In the genomic region with DNA sequence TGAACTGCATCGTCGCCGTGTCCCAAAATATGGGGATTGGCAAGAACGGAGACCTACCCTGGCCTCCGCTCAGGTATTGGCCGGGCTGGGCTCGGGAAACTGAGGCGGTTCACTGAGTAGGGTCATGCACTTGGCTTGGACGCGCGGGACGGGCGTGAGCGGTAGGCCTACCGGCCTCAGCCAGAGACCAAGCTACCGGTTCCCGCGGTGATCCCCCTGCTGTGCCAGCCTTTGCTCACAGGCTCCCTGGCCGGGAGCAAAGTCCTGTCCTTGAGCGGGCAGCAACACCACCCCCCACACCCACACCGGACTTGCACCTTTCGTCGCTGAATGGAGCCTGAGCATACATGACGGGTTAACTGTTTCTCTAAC, we compare ENCODE assay signal across 8 mouse cellular contexts. TPM values are rescaled to one million over a fixed set of nuclear protein-coding genes. Genes with fewer than 3 reads are reported as not detected.
A peak's percentile ranks its signal among the peaks of the same experiment; 100 is the strongest.
DNase-seq lines count a peak whose midpoint lies in the region; ATAC-seq lines count a peak whose summit lies in the region.

No protein-coding gene starts in this region.

- peak overlapping the region; percentile 89 for H3K4me2 ChIP-seq in heart, embryonic 14.5 days (ENCODE audit: low read length)
- H3K4me2 ChIP-seq in embryonic facial prominence, embryonic 15.5 days (replicated peaks), result peak overlapping the region; percentile 90

- H3K36me3 ChIP-seq in heart, embryonic 14.5 days (ENCODE audit: control insufficient read depth, insufficient read depth, low read length), result peaks cover 25% of the 10 kb centered on the region
- peaks cover 5% of the 10 kb centered on the region; the same call in 1 of the 2 replicates for H3K36me3 ChIP-seq in embryonic facial prominence, embryonic 15.5 days

- peak overlapping the region; percentile 63 to 76 for H3K4me3 ChIP-seq in heart, embryonic 14.5 days (ENCODE audit: control insufficient read depth in 1 of 2, insufficient read depth in 1 of 2, low read depth in 1 of 2, low read length in 2 of 2)
- H3K4me3 ChIP-seq in embryonic facial prominence, embryonic 15.5 days (replicated peaks), result peak overlapping the region; percentile 84

- intact Hi-C loops in heart, postnatal 25 days (cut with DNase I), result loop anchor here (5.0 kb wide), 1 partner anchor 387 kb away; no protein-coding TSS in a partner anchor

- no peak for DNase-seq in heart, postnatal 25 days (ENCODE audit: low spot score)
- peak; percentile 65 for DNase-seq in kidney, adult 18-20 months
- no peak for DNase-seq in gastrocnemius, adult 18-20 months (ENCODE audit: low spot score)
- no peak for DNase-seq in Muller cell, postnatal 12 days (ENCODE audit: inconsistent ontology term)
- DNase-seq in spleen, adult 12 weeks (ENCODE audit: low spot score), result no peak

- ATAC-seq in heart, embryonic 14.5 days (ENCODE audit: insufficient number of reproducible peaks, insufficient read depth, low FRiP score, low read depth), result peak; percentile 4; the same call in 1 of the 2 replicates
- ATAC-seq in embryonic facial prominence, embryonic 15.5 days (ENCODE audit: insufficient number of reproducible peaks, low FRiP score, low TSS enrichment, low read depth), result peak; percentile 13
- ATAC-seq in megakaryocyte progenitor cell, adult 5-6 weeks (replicated peaks; ENCODE audit: poor library complexity), result peak; percentile 29; the same call in 1 of the 2 replicates

- no peaks in the 10 kb centered on the region for H3K9me3 ChIP-seq in heart, embryonic 14.5 days (ENCODE audit: control insufficient read depth, low read length)
- H3K9me3 ChIP-seq in embryonic facial prominence, embryonic 15.5 days (replicated peaks), result no peaks in the 10 kb centered on the region

- 0% methylated on average over 24 of the region's 24 CpGs for WGBS in heart, embryonic 14.5 days
- WGBS in embryonic facial prominence, embryonic 15.5 days, result 2% methylated on average over 24 of the region's 24 CpGs

- H3K4me1 ChIP-seq in heart, embryonic 14.5 days (ENCODE audit: control insufficient read depth in 2 of 2, insufficient read depth in 2 of 2, low read length in 2 of 2), result peaks cover 3 to 14% of the 10 kb centered on the region in 2 experiments
- H3K4me1 ChIP-seq in embryonic facial prominence, embryonic 15.5 days, result peaks cover 23% of the 10 kb centered on the region

- no peaks in the 10 kb centered on the region for H3K27me3 ChIP-seq in heart, embryonic 14.5 days (ENCODE audit: control insufficient read depth, insufficient read depth, low read length)
- H3K27me3 ChIP-seq in embryonic facial prominence, embryonic 15.5 days, result no peaks in the 10 kb centered on the region

- peak overlapping the region; percentile 76 for H3K9ac ChIP-seq in heart, embryonic 14.5 days (ENCODE audit: low read length)
- peak overlapping the region; percentile 35 for H3K9ac ChIP-seq in embryonic facial prominence, embryonic 15.5 days

- H3K27ac ChIP-seq in heart, embryonic 14.5 days (replicated peaks in 1 of 2; ENCODE audit: control insufficient read depth in 1 of 2, insufficient read depth in 1 of 2, low read depth in 2 of 2, low read length in 2 of 2), result peak overlapping the region; percentile 44 to 49; a peak in 2 of 4 replicates
- H3K27ac ChIP-seq in embryonic facial prominence, embryonic 15.5 days (replicated peaks), result 0 out of 2 replicates have a peak overlapping the region, but pooled peaks have one; percentile 35

RNA-seq across cellular contexts. Expression of a gene that starts 0.5 kb away (rescaled TPM):
- 17.0 and 17.1 TPM in 2 replicates for polyA plus RNA-seq in heart, embryonic 14.5 days (2014; fragmentation: Nextera tagmentation; extraction: Ambion mirVana)
- 10 to 100 TPM in 1 of 2 experiments, 1 to 10 TPM in 1; 8.0 to 10.3 TPM for total RNA-seq in heart, postnatal 25 days (2021)
- 22.5 and 24.2 TPM in 2 replicates for polyA plus RNA-seq in embryonic facial prominence, embryonic 15.5 days (2015; fragmentation: Nextera tagmentation; extraction: Ambion mirVana)
- total RNA-seq in megakaryocyte progenitor cell, adult 5-6 weeks (2015), result 35.6 and 46.4 TPM in 2 replicates
- 30.3 and 39.5 TPM in 2 replicates for total RNA-seq in megakaryocyte progenitor cell, adult 5-6 weeks (2017)
- total RNA-seq in gastrocnemius, adult 18-20 months (2021), result 10 to 100 TPM in 1 of 2 experiments, 1 to 10 TPM in 1; 9.4 to 10.7 TPM

RNA-seq across cellular contexts. Expression of a gene that starts 0.7 kb away (rescaled TPM):
- 11.7 and 11.8 TPM in 2 replicates for polyA plus RNA-seq in heart, embryonic 14.5 days (2014; fragmentation: Nextera tagmentation; extraction: Ambion mirVana)
- total RNA-seq in heart, postnatal 25 days (2021), result under 1 TPM; 0.61 to 0.96 TPM
- polyA plus RNA-seq in embryonic facial prominence, embryonic 15.5 days (2015; fragmentation: Nextera tagmentation; extraction: Ambion mirVana), result 12.1 and 12.3 TPM in 2 replicates
- 22.1 and 24.7 TPM in 2 replicates for total RNA-seq in megakaryocyte progenitor cell, adult 5-6 weeks (2015)
- total RNA-seq in megakaryocyte progenitor cell, adult 5-6 weeks (2017), result 21.5 and 22.6 TPM in 2 replicates
- total RNA-seq in gastrocnemius, adult 18-20 months (2021), result under 1 TPM; 0.68 to 0.71 TPM

RNA-seq across cellular contexts. Expression of a gene that starts 49.5 kb away (rescaled TPM):
- polyA plus RNA-seq in heart, embryonic 14.5 days (2014; fragmentation: Nextera tagmentation; extraction: Ambion mirVana), result 0.61 and 1.1 TPM in 2 replicates
- not detected for total RNA-seq in heart, postnatal 25 days (2021)
- polyA plus RNA-seq in embryonic facial prominence, embryonic 15.5 days (2015; fragmentation: Nextera tagmentation; extraction: Ambion mirVana), result 0.63 and 1.3 TPM in 2 replicates
- not detected in 2 replicates for total RNA-seq in megakaryocyte progenitor cell, adult 5-6 weeks (2015)
- not detected in 2 replicates for total RNA-seq in megakaryocyte progenitor cell, adult 5-6 weeks (2017)
- total RNA-seq in gastrocnemius, adult 18-20 months (2021), result not detected

Comparison
In these comparisons a context has a peak if more than half of its experiments do, and no peak if none do; other contexts are left out.
1. RNA of a gene that starts 0.7 kb away (total RNA-seq): 21.5 to 24.7 TPM in megakaryocyte progenitor cell, adult 5-6 weeks; 0.61 to 0.96 TPM in heart, postnatal 25 days and 0.68 to 0.71 TPM in gastrocnemius, adult 18-20 months; every median in the first group is over 10 times any median in the second.
2. Peak in every context shown above with its lines, with median percentiles within 50 percentile points of each other: ATAC-seq.